Mouse (Mus musculus): ENCODE measurements around the gene Mrpl4. TPM values are rescaled to one million over a fixed set of nuclear protein-coding genes. Genes with fewer than 3 reads are reported as not detected.
A peak's percentile ranks its signal among the peaks of the same experiment; 100 is the strongest.
"Not testable (repeated sequence)": the region's sequence is repeated elsewhere in the genome, so short reads cannot be mapped to it uniquely, and the experiment has no call there.

Gene Mrpl4
- polyA plus RNA-seq, 1 experiment from 2014 or later, result 173 TPM

DNA sequence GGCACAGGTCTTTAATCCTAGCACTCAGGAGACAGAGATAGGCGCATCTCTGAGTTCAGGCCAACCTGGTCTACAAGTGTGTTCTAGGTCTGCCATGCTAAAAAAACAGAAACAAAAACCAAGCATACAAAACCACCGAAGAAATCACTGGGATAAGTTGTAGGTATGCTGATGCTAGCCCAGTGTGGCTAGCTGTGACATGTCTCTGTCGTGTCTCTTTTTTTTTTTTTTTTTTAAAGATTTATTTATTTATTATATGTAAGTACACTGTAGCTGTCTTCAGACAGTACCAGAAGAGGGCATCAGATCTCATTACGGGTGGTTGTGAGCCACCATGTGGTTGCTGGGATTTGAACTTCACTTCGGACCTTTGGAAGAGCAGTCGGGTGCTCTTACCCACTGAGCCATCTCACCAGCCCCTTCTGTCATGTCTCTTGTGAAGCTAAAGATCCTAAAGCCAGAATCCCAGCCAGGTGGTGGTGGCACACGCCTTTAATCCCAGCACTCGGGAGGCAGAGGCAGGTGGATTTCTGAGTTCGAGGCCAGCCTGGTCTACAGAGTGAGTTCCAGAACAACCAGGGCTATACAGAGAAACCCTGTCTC, 8.5 kb downstream of the Mrpl4 start:
- H3K4me2 ChIP-seq (ENCODE audit: low read depth, low read length); H3K27me3 ChIP-seq (ENCODE audit: control insufficient read depth, insufficient read depth, low read length); H3K9ac ChIP-seq (ENCODE audit: low read length); ATAC-seq (replicated peaks; ENCODE audit: extremely low read depth, insufficient read depth, low FRiP score); H3K4me3 ChIP-seq (ENCODE audit: low read length); H3K9me3 ChIP-seq (replicated peaks; ENCODE audit: control insufficient read depth, low read length); H3K27ac ChIP-seq (ENCODE audit: low read length): not testable (repeated sequence)
- WGBS, result 67% methylated on average over 9 of the region's 9 CpGs
- H3K36me3 ChIP-seq (ENCODE audit: control insufficient read depth, insufficient read depth), result peaks cover 18% of the 10 kb centered on the region
- H3K4me1 ChIP-seq (ENCODE audit: control insufficient read depth, insufficient read depth, low read length), result peaks cover 13% of the 10 kb centered on the region

DNA sequence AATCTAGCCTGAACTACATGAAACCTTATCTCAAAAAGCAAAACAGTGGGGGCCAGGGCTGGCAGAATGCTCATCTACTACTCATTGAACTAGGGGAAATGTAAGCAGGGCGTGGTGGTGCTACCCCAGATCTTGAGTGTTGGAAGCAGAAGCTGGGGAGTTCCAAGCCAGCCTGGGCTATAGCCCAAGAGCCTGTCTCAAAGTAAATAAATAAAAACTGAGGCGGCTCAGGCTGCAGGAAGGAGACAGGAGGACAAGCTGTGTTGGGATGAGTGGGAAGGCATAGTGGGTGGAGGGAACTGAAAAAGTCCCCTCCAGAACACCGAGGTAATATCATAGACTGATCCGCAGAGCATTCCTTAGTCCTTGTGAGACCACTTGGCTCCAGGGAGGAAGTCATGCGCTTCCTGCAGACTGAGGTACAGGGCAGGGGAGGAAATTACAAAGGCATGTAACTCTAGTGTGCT, 9.3 kb downstream of the Mrpl4 start:
- Histone ChIP-seq H3K4me3 (ENCODE audit: low read length) (no peak overlapping the region), H3K4me2 (ENCODE audit: low read depth, low read length) (no peak overlapping the region), H3K27me3 (ENCODE audit: control insufficient read depth, insufficient read depth, low read length) (peaks cover 13% of the 10 kb centered on the region), H3K36me3 (ENCODE audit: control insufficient read depth, insufficient read depth) (peaks cover 11% of the 10 kb centered on the region), H3K9me3 (replicated peaks; ENCODE audit: control insufficient read depth, low read length) (no peaks in the 10 kb centered on the region), H3K27ac (ENCODE audit: low read length) (peak overlapping the region; percentile 58), H3K9ac (ENCODE audit: low read length) (no peak overlapping the region), H3K4me1 (ENCODE audit: control insufficient read depth, insufficient read depth, low read length) (peaks cover 13% of the 10 kb centered on the region)
- WGBS, result 39% methylated on average over 5 of the region's 5 CpGs
- ATAC-seq (replicated peaks; ENCODE audit: extremely low read depth, insufficient read depth, low FRiP score), result peak; percentile 50; the same call in 1 of the 2 replicates

DNA sequence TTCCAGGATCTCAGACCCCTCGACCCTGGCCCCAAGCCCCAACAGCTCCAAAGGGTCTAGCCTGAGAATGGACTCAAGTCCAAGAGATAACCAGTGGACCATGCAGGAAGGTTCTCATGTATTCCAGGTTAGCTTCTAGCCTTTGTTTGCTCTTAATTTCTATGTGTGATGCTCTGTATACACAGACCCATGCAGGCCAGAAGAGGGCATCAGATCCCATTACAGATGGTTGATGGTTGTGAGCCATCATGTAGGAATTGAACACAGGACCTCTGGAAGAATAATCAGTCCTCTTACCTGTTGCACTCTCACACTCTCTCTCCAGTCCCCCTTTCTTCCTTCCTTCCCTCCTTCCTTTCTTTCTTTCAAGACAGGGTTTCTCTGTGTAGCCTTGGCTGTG, 9.8 kb downstream of the Mrpl4 start:
- no peak for ATAC-seq (replicated peaks; ENCODE audit: extremely low read depth, insufficient read depth, low FRiP score)
- Histone ChIP-seq H3K27me3 (ENCODE audit: control insufficient read depth, insufficient read depth, low read length) (peaks cover 18% of the 10 kb centered on the region), H3K4me1 (ENCODE audit: control insufficient read depth, insufficient read depth, low read length) (peaks cover 13% of the 10 kb centered on the region), H3K4me2 (ENCODE audit: low read depth, low read length) (no peak overlapping the region), H3K4me3 (ENCODE audit: low read length) (no peak overlapping the region), H3K9me3 (replicated peaks; ENCODE audit: control insufficient read depth, low read length) (no peaks in the 10 kb centered on the region), H3K9ac (ENCODE audit: low read length) (no peak overlapping the region), H3K27ac (ENCODE audit: low read length) (peak overlapping the region; percentile 58), H3K36me3 (ENCODE audit: control insufficient read depth, insufficient read depth) (peaks cover 8% of the 10 kb centered on the region)
- 30% methylated on average over 1 of the region's 1 CpGs for WGBS

DNA sequence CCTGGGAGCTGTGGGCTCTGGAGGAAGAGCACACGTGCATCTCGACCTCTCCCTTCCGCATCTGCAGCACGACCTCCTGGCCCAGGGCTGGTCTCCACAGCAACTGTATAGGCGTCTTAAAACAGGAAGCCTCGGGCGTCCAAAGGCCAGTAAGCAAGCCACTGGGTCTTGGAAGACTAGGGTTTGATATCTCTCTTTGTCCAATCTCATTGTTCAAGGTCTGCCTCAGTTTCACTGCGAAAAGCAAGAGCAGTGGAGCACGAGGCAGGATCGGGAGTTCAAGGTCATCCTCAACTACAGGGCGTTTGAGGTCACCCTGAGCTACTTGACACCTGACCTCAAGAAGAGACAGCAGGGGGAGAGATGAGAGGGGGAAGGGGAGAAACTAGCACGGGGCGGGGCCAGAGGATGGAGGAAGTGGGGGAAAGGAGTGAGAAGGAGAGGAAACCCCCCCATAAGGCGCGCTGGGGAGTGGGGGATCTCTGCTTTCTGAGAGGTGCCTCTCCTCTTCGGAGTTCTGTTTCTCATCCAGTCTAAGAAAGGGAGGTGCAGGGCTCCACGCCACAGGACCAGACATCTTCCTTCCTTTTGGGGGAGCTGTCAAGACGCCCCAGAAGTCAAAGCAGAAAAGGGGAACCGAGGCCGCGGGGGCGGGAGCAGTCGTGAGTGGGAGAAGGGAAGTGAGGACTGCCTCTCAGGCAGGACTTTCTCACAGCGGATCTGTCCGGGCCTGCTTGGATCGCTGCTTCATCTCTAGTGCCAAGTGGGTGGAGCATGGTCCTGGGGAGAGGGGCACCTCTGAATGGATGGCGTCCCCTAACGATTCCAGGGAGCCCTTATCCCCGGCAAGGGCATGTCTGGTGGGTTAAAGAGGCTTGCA, 12.4 kb downstream of the Mrpl4 start:
- Histone ChIP-seq H3K9ac (ENCODE audit: low read length) (peak overlapping the region; percentile 60), H3K4me3 (ENCODE audit: low read length) (peak overlapping the region; percentile 51), H3K9me3 (replicated peaks; ENCODE audit: control insufficient read depth, low read length) (no peaks in the 10 kb centered on the region), H3K4me2 (ENCODE audit: low read depth, low read length) (peak overlapping the region; percentile 72), H3K36me3 (ENCODE audit: control insufficient read depth, insufficient read depth) (no peaks in the 10 kb centered on the region), H3K4me1 (ENCODE audit: control insufficient read depth, insufficient read depth, low read length) (peaks cover 13% of the 10 kb centered on the region), H3K27me3 (ENCODE audit: control insufficient read depth, insufficient read depth, low read length) (peaks cover 21% of the 10 kb centered on the region), H3K27ac (ENCODE audit: low read length) (peak overlapping the region; percentile 30)
- ATAC-seq (replicated peaks; ENCODE audit: extremely low read depth, insufficient read depth, low FRiP score), result peak; percentile 59
- 5% methylated on average over 29 of the region's 29 CpGs for whole genome bisulfite sequencing

DNA sequence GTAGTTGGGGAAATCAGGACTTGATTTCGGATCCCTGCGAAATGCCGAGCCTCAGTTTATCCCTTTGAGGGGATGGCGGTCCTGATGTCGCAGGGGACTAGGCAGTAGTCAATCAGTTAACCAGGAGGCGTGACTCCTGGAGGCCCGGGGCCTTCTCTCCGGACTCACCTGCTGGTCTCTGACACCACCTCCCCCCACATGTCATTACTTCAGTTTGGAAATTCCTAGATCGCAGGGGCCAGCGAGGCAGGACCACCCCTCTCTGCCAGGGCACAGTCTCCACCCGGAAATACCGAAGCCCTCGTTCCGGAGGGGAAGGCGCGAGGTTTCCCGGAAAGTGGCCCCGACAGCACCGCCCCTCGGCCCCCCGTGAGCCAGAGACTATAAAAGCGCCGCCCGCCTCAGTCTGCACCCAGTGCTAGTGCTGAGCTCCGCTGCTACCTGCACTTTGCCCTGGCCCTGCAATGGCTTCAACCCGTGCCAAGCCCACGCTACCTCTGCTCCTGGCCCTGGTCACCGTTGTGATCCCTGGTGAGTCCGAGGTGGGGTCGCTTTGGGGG, 13.1 kb downstream of the Mrpl4 start, which contains the start of gene Icam1:
Icam1 (plus strand) TSS at position 415 of the 560 bp plus-strand sequence.
- Histone ChIP-seq H3K9ac (ENCODE audit: low read length) (peak within 1 kb of the TSS; percentile 60), H3K9me3 (replicated peaks; ENCODE audit: control insufficient read depth, low read length) (no peaks in the 10 kb centered on the region), H3K4me1 (ENCODE audit: control insufficient read depth, insufficient read depth, low read length) (peaks cover 13% of the 10 kb centered on the region), H3K4me3 (ENCODE audit: low read length) (peak within 1 kb of the TSS; percentile 51), H3K4me2 (ENCODE audit: low read depth, low read length) (peak within 1 kb of the TSS; percentile 72), H3K27ac (ENCODE audit: low read length) (peak within 1 kb of the TSS; percentile 53), H3K27me3 (ENCODE audit: control insufficient read depth, insufficient read depth, low read length) (peaks cover 21% of the 10 kb centered on the region), H3K36me3 (ENCODE audit: control insufficient read depth, insufficient read depth) (no peaks in the 10 kb centered on the region)
- WGBS, result 2% methylated on average over 30 of the region's 30 CpGs
- peak; percentile 68 for ATAC-seq (replicated peaks; ENCODE audit: extremely low read depth, insufficient read depth, low FRiP score)

DNA sequence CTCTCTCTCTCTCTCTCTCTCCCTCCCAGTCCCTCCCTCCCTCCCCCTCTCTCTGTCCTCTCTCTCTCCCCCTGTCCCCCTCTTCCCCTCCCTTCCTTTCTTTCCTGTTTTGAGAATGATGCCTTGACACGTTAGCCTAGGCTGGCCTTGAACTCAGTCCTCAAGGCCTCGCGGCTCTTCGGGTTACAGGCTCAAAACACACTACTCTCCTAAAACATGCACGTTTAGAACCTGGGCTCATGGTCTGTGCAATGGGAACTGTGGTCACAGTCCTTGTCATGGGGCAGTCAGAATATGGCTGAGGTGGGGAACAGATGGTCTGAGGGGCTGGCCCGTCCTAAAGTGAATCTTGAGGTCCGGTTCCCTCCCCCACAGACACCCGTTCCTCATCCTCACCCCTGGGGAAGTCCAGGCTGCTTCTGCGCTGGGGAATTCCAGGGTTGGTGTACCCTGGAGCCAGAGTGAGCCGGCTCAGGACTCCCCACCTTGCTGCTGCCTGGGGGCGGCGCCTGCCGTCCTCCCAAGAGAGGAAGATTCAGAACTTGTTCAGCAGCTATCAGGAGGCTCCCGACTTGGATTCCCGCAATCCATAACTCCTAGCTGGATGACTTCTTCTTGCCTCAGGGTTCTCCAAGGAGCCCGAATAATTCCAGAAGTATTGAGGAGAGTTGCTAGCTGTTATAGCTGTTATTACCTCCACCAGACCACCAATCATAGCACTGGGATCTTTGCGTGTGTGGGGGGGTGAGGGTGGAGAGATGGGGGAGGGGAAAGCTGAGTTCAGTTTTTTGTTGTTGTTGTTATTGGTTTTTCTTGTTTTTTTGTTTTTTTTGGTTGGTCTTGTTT, 14.0 kb downstream of the Mrpl4 start:
- H3K9me3 ChIP-seq (replicated peaks; ENCODE audit: control insufficient read depth, low read length), result no peaks in the 10 kb centered on the region
- H3K27me3 ChIP-seq (ENCODE audit: control insufficient read depth, insufficient read depth, low read length), result peaks cover 21% of the 10 kb centered on the region
- peak overlapping the region; percentile 72 for H3K4me2 ChIP-seq (ENCODE audit: low read depth, low read length)
- H3K36me3 ChIP-seq (ENCODE audit: control insufficient read depth, insufficient read depth), result no peaks in the 10 kb centered on the region
- peak overlapping the region; percentile 51 for H3K4me3 ChIP-seq (ENCODE audit: low read length)
- WGBS, result 7% methylated on average over 17 of the region's 17 CpGs
- no peak for ATAC-seq (replicated peaks; ENCODE audit: extremely low read depth, insufficient read depth, low FRiP score)
- H3K4me1 ChIP-seq (ENCODE audit: control insufficient read depth, insufficient read depth, low read length), result peaks cover 13% of the 10 kb centered on the region
- no peak overlapping the region for H3K27ac ChIP-seq (ENCODE audit: low read length)
- H3K9ac ChIP-seq (ENCODE audit: low read length), result peak overlapping the region; percentile 53

DNA sequence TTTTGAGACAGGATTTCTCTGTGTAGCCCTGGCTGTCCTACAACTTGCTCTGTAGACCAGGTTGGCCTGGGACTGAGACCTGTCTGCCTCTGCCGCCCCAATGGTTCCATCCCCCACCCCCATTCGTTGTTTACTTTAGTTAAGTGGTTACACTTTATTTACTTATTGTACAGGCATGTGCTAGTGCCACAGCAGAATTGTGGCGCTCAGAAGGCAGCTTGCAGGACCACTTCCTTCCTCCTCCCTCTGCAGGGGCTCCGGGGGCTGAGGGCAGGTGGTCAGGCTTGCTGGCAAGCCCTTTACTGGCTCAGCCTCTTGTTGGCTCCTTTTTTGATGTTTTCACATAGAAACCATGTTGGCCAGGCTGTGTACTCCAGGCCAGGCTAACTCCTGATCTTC, 14.6 kb downstream of the Mrpl4 start:
- Histone ChIP-seq H3K4me1 (ENCODE audit: control insufficient read depth, insufficient read depth, low read length) (peaks cover 13% of the 10 kb centered on the region), H3K27me3 (ENCODE audit: control insufficient read depth, insufficient read depth, low read length) (peaks cover 21% of the 10 kb centered on the region), H3K27ac (ENCODE audit: low read length) (no peak overlapping the region), H3K9ac (ENCODE audit: low read length) (no peak overlapping the region), H3K4me2 (ENCODE audit: low read depth, low read length) (peak overlapping the region; percentile 72), H3K9me3 (replicated peaks; ENCODE audit: control insufficient read depth, low read length) (no peaks in the 10 kb centered on the region), H3K36me3 (ENCODE audit: control insufficient read depth, insufficient read depth) (no peaks in the 10 kb centered on the region), H3K4me3 (ENCODE audit: low read length) (peak overlapping the region; percentile 51)
- ATAC-seq (replicated peaks; ENCODE audit: extremely low read depth, insufficient read depth, low FRiP score), result no peak
- 36% methylated on average over 4 of the region's 4 CpGs for WGBS

DNA sequence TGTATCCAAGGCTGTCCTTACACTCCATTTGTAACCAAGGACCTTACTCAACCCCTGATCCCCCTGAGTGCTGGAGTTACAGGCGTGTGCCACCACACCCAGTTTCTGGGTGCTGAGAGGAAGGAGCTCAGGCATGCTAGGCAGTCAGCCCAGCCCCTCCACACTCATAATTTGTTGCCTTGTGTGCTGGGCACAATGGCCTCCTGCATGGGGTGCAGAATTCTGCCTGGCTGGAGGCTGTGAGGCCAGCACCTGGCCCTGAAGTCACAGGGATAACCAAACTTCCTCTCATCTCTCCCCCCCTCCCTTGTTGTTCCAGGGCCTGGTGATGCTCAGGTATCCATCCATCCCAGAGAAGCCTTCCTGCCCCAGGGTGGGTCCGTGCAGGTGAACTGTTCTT, 16.1 kb downstream of the Mrpl4 start:
- H3K9me3 ChIP-seq (replicated peaks; ENCODE audit: control insufficient read depth, low read length), result no peaks in the 10 kb centered on the region
- H3K4me3 ChIP-seq (ENCODE audit: low read length), result no peak overlapping the region
- ATAC-seq (replicated peaks; ENCODE audit: extremely low read depth, insufficient read depth, low FRiP score), result no peak
- H3K27me3 ChIP-seq (ENCODE audit: control insufficient read depth, insufficient read depth, low read length), result peaks cover 21% of the 10 kb centered on the region
- H3K27ac ChIP-seq (ENCODE audit: low read length), result no peak overlapping the region
- H3K4me1 ChIP-seq (ENCODE audit: control insufficient read depth, insufficient read depth, low read length), result peaks cover 13% of the 10 kb centered on the region
- no peak overlapping the region for H3K4me2 ChIP-seq (ENCODE audit: low read depth, low read length)
- no peak overlapping the region for H3K9ac ChIP-seq (ENCODE audit: low read length)
- H3K36me3 ChIP-seq (ENCODE audit: control insufficient read depth, insufficient read depth), result no peaks in the 10 kb centered on the region
- WGBS, result 68% methylated on average over 2 of the region's 2 CpGs

Data from heart, embryonic 16.5 days (tissue).